Mouse (Mus musculus): ENCODE data around the gene Gm21981.

DNA sequence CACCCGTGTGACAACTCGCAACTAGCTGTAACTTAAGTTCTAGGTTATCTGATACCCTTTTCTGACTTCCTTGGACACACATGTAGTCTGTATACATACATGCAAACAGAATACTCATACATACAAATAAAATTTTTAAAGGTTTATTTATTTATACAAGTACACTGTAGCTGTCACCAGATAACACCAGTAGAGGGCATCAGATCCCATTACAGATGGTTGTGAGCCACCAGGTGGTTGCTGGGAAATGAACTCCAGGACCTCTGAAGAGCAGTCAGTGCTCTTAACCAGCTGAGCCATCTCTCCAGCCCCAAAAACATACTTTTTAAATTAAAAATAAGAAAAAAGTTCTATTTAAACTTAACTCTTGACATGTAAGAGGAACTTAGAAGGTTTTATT, 51.3 kb downstream of the Gm21981 start:
- TF ChIP-seq CTCF (IDR thresholded peaks at IDR 0.05; ENCODE audit: borderline replicate concordance, control insufficient read depth, extremely low read depth, insufficient read depth, low read length, poor library complexity): no peak
- no peak for TF ChIP-seq POLR2A (IDR thresholded peaks at IDR 0.05; ENCODE audit: control insufficient read depth, extremely low read depth, insufficient read depth, low read length, poor library complexity)

Data from thymus, adult 2 months (tissue).